Comparison of ENCODE assay signal across 8 mouse cellular contexts in genomic region chr7:123030709-123031181, GRCm38 (mm10).
DNase-seq lines count a peak whose midpoint lies in the region; ATAC-seq and TF ChIP-seq lines count a peak whose summit lies in the region.

No protein-coding gene starts in this region.

- H3K27ac ChIP-seq in heart, embryonic 10.5 days: peak overlapping the region; percentile 73
- H3K27ac ChIP-seq in kidney, embryonic 14.5 days (ENCODE audit: low read depth, low read length): no peak overlapping the region
- H3K27ac ChIP-seq in limb, embryonic 12.5 days: peak overlapping the region; percentile 14
- peak overlapping the region; percentile 96 for H3K27ac ChIP-seq in midbrain, embryonic 15.5 days
- peak overlapping the region; percentile 18; the same call in 1 of the 2 replicates for H3K27ac ChIP-seq in stomach, postnatal 0 days (replicated peaks)

- peak overlapping the region; percentile 61 for H3K4me3 ChIP-seq in heart, embryonic 10.5 days
- H3K4me3 ChIP-seq in kidney, embryonic 14.5 days (ENCODE audit: low read length): peak overlapping the region; percentile 42
- peak overlapping the region; percentile 43 for H3K4me3 ChIP-seq in limb, embryonic 12.5 days (replicated peaks)
- peak overlapping the region; percentile 53 for H3K4me3 ChIP-seq in midbrain, embryonic 15.5 days
- peak overlapping the region; percentile 22 for H3K4me3 ChIP-seq in stomach, postnatal 0 days (ENCODE audit: low read depth, low read length)

- DNase-seq in urinary bladder, postnatal 25 days (ENCODE audit: low spot score): peak; percentile 29
- no peak for DNase-seq in urinary bladder, adult 2 months (ENCODE audit: low spot score)
- DNase-seq in embryo, embryonic 10.5 days (ENCODE audit: low spot score): peak; percentile 80
- peak; percentile 80 for DNase-seq in heart, embryonic 10.5 days (ENCODE audit: low spot score)
- DNase-seq in stomach, postnatal 0 days (ENCODE audit: low spot score): peak; percentile 69

- peak overlapping the region; percentile 52; the same call in 1 of the 2 replicates for H3K9ac ChIP-seq in kidney, embryonic 14.5 days (ENCODE audit: low read depth, low read length)
- H3K9ac ChIP-seq in limb, embryonic 12.5 days (replicated peaks): peak overlapping the region; percentile 57; the same call in 1 of the 2 replicates
- peak overlapping the region; percentile 63 for H3K9ac ChIP-seq in midbrain, embryonic 15.5 days
- H3K9ac ChIP-seq in stomach, postnatal 0 days (ENCODE audit: low read length): peak overlapping the region; percentile 31

- under 1% methylated on average over 21 of the region's 21 CpGs for WGBS in heart, embryonic 10.5 days
- WGBS in kidney, embryonic 14.5 days: 0% methylated on average over 21 of the region's 21 CpGs
- under 1% methylated on average over 20 of the region's 21 CpGs for WGBS in limb, embryonic 12.5 days
- under 1% methylated on average over 21 of the region's 21 CpGs for WGBS in midbrain, embryonic 15.5 days
- under 1% methylated on average over 19 of the region's 21 CpGs for WGBS in stomach, postnatal 0 days

- H3K9me3 ChIP-seq in heart, embryonic 10.5 days: no peaks in the 10 kb centered on the region
- H3K9me3 ChIP-seq in kidney, embryonic 14.5 days (ENCODE audit: control insufficient read depth, low read length): no peaks in the 10 kb centered on the region
- no peaks in the 10 kb centered on the region for H3K9me3 ChIP-seq in limb, embryonic 12.5 days
- no peaks in the 10 kb centered on the region for H3K9me3 ChIP-seq in midbrain, embryonic 15.5 days
- no peaks in the 10 kb centered on the region for H3K9me3 ChIP-seq in stomach, postnatal 0 days (ENCODE audit: control insufficient read depth, low read length)

- no peak for TF ChIP-seq EP300 in stomach, postnatal 0 days (optimal IDR thresholded peaks at IDR 0.05)

- peak overlapping the region; percentile 75 for H3K4me2 ChIP-seq in kidney, embryonic 14.5 days (replicated peaks; ENCODE audit: low read depth, low read length)
- peak overlapping the region; percentile 82 for H3K4me2 ChIP-seq in limb, embryonic 12.5 days
- H3K4me2 ChIP-seq in midbrain, embryonic 15.5 days: peak overlapping the region; percentile 88
- peak overlapping the region; percentile 70 for H3K4me2 ChIP-seq in stomach, postnatal 0 days (replicated peaks; ENCODE audit: low read depth)

- peak; percentile 87 for ATAC-seq in kidney, embryonic 14.5 days (ENCODE audit: low FRiP score, low TSS enrichment)
- ATAC-seq in limb, embryonic 12.5 days (ENCODE audit: insufficient number of reproducible peaks, insufficient read depth, low FRiP score, low TSS enrichment, low read depth): peak; percentile 78
- peak; percentile 87 for ATAC-seq in midbrain, embryonic 15.5 days (replicated peaks)
- ATAC-seq in stomach, postnatal 0 days (ENCODE audit: low FRiP score, low TSS enrichment): peak; percentile 59

- no peaks in the 10 kb centered on the region for H3K36me3 ChIP-seq in heart, embryonic 10.5 days
- H3K36me3 ChIP-seq in kidney, embryonic 14.5 days (ENCODE audit: control insufficient read depth, insufficient read depth, low read length): no peaks in the 10 kb centered on the region
- H3K36me3 ChIP-seq in limb, embryonic 12.5 days: no peaks in the 10 kb centered on the region
- H3K36me3 ChIP-seq in midbrain, embryonic 15.5 days (replicated peaks): no peaks in the 10 kb centered on the region
- H3K36me3 ChIP-seq in stomach, postnatal 0 days (ENCODE audit: control insufficient read depth, insufficient read depth, low read length): no peaks in the 10 kb centered on the region

- H3K4me1 ChIP-seq in heart, embryonic 10.5 days: peaks cover 17% of the 10 kb centered on the region
- H3K4me1 ChIP-seq in kidney, embryonic 14.5 days (ENCODE audit: control insufficient read depth, insufficient read depth, low read length): peaks cover 15% of the 10 kb centered on the region; the same call in 1 of the 2 replicates
- peaks cover 8% of the 10 kb centered on the region; the same call in 1 of the 2 replicates for H3K4me1 ChIP-seq in limb, embryonic 12.5 days (replicated peaks)
- H3K4me1 ChIP-seq in midbrain, embryonic 15.5 days: peaks cover 26% of the 10 kb centered on the region
- 0 out of 2 replicates have a peak, but pooled peaks cover 2% of the 10 kb centered on the region for H3K4me1 ChIP-seq in stomach, postnatal 0 days (replicated peaks; ENCODE audit: control insufficient read depth, insufficient read depth)

- H3K27me3 ChIP-seq in heart, embryonic 10.5 days (ENCODE audit: insufficient read depth, poor library complexity, severe bottlenecking): peaks cover 24% of the 10 kb centered on the region
- no peaks in the 10 kb centered on the region for H3K27me3 ChIP-seq in kidney, embryonic 14.5 days (ENCODE audit: control insufficient read depth, insufficient read depth, low read length)
- no peaks in the 10 kb centered on the region; the same call in 1 of the 2 replicates for H3K27me3 ChIP-seq in limb, embryonic 12.5 days
- H3K27me3 ChIP-seq in midbrain, embryonic 15.5 days (replicated peaks): no peaks in the 10 kb centered on the region
- no peaks in the 10 kb centered on the region for H3K27me3 ChIP-seq in stomach, postnatal 0 days (ENCODE audit: control insufficient read depth, insufficient read depth, low read length)

- TF ChIP-seq CTCF in stomach, postnatal 0 days (IDR thresholded peaks at IDR 0.05; ENCODE audit: low read depth): no peak
